Mouse (Mus musculus): ENCODE measurements around the gene Abhd17a. TPM values are rescaled to one million over a fixed set of nuclear protein-coding genes. Genes with fewer than 3 reads are reported as not detected.
A peak's percentile ranks its signal among the peaks of the same experiment; 100 is the strongest.
"Not testable (repeated sequence)": the region's sequence is repeated elsewhere in the genome, so short reads cannot be mapped to it uniquely, and the experiment has no call there.

Gene Abhd17a
- total RNA-seq, 2 experiments from 2014 or later = 184 to 192 TPM

DNA sequence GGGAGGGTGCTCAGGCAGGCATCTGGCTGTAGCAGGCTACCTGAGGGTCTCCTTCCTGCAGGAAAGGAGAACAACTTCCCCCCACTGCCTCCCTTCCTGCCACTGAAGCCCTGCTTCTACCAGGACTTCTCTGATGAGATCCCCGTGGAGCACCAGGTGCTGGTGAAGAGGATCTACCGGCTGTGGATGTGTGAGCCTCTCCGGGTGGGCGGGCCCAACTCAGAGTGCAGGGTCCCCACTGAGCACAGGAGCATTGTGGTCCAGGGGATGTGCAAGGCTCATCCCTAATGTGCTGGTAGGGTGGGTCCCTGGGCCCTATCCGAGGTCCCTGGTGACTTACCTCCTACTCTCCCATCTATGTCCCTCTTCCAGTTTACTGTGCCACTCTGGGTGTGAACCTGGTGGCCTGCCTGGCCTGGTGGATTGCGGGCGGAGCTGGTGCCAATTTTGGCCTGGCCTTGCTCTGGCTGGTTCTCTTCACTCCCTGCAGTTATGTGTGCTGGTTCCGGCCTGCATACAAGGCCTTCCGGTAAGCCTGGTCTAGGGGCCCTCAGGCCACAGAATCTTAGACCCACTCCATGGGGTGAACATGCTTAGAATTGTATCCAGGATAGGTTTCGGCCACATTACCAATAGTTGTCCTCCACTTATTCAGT, 19.3 kb upstream of the Abhd17a start:
- DNase-seq (ENCODE audit: extremely low spot score in 1 of 2, low spot score in 1 of 2) = no peak

DNA sequence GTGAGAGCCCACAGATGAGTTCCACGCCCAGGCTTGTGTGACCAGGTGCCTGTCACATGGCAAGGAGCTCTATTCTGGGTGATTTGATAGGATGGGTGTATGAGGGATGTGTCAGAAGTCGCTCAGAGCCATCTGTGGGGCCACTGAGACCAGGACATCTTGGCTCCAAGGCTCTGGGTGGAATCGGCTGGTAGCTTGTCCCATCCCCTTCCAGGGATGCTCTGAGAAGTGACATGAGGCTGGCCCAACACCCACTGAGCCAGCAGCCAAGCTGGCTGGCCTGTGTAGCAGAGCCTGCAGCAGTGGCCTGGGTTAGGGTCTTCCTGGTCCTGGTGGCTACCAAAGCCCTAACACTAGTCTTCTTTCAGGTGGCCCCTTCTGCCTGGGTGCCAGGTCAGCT, 18.3 kb upstream of the Abhd17a start:
- DNase-seq (ENCODE audit: extremely low spot score in 1 of 2, low spot score in 1 of 2) = no peak

DNA sequence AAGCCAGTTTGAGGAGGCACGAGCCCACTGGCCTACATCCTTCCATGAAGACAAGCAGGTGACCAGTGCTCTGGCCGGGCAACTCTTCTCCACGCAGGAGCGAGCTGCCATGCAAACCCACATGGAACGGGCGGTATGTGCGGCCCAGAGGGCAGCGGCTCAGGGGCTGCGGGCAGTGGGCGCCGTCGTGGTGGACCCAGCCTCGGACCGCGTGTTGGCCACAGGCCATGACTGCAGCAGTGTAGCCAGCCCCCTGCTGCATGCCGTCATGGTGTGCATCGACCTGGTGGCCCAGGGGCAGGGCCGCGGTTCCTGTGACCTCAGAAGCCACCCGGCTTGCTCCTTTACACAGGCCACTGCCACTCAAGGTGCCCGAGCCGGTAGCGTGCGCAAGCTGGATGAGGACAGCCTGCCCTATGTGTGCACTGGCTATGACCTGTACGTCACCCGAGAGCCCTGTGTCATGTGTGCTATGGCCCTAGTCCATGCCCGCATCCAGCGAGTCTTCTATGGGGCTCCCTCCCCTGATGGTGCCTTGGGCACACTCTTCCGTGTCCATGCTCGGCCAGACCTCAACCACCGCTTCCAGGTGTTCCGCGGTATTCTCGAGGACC, 16.7 kb upstream of the Abhd17a start:
- no peak for DNase-seq (ENCODE audit: extremely low spot score in 1 of 2, low spot score in 1 of 2)

DNA sequence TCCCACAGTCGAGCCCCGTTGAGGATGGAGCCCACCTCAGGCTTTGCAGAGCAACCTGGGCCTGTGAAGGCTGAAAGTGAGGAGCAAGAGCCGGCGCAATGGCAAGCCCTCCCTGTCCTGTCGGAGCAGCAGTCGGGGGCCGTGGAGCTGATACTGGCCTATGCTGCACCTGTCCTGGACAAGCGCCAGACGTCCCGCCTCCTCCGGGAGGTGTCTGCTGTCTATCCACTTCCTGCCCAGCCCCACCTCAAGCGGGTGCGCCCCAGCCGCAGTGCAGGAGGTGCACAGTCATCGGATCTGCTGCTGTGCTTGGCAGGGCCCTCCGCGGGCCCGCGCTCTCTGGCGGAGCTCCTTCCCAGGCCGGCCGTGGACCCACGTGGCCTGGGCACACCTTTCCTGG, 16.2 kb upstream of the Abhd17a start:
- DNase-seq (ENCODE audit: extremely low spot score in 1 of 2, low spot score in 1 of 2) = no peak

DNA sequence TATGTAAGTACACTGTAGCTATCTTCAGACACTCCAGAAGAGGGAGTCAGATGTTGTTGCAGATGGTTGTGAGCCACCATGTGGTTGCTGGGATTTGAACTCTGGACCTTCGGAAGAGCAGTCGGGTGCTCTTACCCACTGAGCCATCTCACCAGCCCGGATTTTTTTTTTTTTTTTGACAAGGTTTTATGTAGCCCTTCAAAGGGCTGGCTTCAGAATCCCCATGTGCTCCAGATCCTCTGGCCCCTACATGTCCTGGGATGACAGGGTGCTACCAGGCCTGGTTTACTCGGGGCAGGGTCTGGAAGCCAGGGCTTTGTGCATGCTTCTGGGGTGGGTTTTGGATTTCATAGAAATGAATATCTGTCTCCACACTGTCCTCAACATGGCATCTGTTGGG, 15.6 kb upstream of the Abhd17a start, which contains the start of gene Gm49322:
Gene Gm49322, plus strand, starts transcription at position 301 of the 400 bp plus-strand sequence.
- not testable (repeated sequence) for DNase-seq (ENCODE audit: extremely low spot score in 1 of 2, low spot score in 1 of 2)

DNA sequence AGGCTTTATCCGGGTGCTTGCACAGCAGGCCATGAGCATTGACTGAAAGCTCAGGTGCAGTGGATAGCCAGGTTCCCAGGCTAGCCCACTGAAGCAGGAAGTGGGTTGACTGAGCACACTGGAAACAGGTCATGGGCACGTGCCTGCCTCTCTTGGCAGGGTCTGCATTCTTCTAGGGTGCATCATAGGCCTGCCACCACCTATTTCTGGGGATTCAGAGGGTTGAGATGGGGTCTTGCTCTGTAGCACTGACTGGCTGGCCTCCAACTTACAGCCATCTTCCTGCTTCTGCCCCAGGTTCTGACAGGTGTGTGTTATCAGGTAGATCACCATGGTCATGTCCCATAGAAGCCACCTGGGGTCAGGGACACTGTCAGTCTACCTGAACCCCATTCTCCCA, 14.8 kb upstream of the Abhd17a start:
- DNase-seq (ENCODE audit: extremely low spot score in 1 of 2, low spot score in 1 of 2) = no peak

DNA sequence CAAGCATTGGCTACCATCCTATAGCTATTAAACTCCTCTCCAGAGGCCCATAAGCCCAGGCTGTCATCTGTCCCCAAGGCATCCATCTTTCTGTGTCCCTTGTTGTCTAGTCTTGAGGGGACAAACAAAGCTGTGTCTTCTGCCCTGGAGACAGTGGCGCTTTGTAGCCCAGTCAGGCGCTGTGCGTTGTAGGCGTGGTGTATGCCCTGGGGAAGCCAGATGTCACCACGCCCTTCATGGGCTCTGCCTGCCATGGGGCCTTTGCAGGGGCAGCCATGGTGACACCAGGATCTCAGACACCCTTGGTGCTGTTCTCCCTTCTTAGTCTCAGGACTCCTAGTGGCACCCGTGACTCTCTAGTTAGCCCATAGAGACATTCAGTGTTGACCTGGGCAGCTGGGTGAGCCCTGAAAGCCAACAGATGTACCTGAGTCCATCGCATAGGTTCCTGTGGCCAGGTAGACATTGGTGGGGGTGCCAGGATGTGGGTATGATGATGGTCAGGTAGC, 13.9 kb upstream of the Abhd17a start:
- no peak for DNase-seq (ENCODE audit: extremely low spot score in 1 of 2, low spot score in 1 of 2)

DNA sequence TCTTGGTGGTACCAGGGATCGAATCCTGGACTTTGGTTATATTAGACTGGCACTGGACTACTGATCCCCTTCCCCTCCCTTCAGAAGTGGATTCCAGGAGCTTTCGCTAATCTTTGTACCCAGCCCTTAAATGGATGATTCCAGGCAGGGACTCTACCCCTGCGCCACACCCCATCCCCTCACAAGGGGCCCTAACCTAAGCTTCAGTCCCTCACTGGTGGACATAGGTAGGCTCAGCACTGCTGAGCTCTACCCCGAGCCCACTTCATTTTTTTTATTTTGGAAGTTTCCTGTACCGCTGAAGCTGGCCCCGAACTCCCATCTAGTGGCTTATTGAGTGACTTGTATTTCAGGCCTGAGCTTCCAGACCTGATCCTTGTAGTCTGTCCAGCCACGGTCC, 13.2 kb upstream of the Abhd17a start:
- DNase-seq (ENCODE audit: extremely low spot score in 1 of 2, low spot score in 1 of 2) = no peak

DNA sequence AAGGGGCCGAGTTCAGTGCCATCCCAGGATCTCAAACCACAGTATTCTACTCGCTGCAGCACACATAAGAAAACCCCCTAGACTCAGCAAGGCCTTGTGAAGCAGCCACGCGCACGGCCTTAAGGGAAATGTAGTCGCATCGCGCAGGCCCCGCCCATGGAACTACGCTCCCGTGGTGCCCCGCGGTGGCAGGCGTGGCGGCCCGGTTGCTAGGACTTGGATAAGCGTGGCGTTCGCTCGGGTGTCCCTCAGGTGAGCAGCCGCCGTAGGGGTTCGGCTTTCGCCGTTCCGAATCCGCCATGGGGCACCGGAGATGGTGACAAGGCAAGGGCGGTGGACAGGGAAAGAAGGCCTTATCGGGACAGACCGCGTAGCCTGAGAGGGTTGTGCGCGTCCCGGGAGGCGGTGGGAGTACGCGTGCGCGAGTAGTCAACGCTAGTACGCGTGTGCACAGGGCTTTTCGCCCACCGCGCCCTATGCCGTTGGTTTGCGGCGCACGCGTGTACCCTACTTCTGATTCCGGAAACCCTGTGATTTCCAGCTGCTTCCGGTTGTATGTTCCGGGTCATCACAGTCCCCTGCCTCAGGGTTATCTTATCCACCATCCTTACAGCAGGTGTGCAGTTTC, 12.7 kb upstream of the Abhd17a start, which contains the start of the genes Scamp4 and Adat3:
Gene Scamp4, plus strand, starts transcription at position 175 of the 628 bp plus-strand sequence.
Gene Adat3, plus strand, starts transcription at position 183 of the 628 bp plus-strand sequence.
- DNase-seq (ENCODE audit: extremely low spot score in 1 of 2, low spot score in 1 of 2) = peak; percentile 85 to 96

DNA sequence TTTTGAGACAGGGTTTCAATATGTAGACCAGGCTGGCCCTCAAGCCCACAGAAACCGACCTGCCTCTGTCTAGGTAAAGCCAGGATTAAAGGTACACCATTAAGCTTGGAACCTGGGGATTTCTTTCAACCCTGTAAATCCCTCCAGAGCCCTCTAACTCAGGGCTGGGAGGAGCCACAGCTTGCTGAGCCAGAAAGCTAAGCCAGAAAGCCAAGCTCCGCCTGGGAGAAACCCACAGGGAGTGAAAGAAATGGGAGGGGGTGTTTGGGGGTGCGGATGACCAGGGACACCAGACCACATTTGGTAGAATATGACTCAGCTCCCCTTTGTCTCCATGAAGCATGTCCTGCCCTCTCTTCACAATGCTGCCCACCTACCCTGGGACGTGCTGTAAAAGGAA, 6.2 kb upstream of the Abhd17a start:
- DNase-seq (ENCODE audit: extremely low spot score in 1 of 2, low spot score in 1 of 2) = no peak

DNA sequence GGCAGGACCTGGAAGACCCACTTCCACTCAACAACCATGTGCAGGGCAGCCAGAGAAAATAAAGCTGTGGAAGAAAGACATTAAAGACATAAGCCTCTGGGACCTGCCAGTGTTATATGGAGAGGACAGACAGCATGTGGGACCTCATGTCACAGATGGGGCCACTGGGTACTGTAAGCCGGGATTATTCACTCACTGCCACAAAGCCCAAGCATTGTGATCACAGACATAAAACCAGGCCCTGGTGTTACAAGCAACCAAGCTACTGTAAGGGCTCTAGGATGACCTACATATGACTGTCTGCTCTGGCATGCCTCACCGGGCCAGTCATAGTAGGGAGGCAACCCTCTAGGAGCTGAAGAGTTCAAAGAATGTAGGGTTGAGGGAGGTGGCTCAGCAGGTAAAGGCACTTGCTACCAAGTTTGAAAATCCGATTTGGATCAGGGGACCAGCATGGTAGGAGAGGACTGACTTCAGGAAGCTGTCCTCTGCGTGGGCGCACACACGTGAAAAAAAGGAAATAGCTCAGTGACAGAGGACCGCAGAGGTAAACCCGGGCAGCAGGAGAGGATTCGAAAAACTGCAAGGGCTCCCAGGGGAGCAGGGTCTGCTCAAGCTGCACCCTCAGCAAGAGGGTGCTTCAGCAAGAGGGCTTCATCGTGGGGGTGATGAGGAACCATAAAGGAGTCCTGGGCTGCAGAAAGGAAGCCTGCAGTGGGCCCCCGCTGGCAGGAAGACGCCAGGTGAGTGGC, 838 bp downstream of the Abhd17a start:
- DNase-seq (ENCODE audit: extremely low spot score in 1 of 2, low spot score in 1 of 2) = no peak

DNA sequence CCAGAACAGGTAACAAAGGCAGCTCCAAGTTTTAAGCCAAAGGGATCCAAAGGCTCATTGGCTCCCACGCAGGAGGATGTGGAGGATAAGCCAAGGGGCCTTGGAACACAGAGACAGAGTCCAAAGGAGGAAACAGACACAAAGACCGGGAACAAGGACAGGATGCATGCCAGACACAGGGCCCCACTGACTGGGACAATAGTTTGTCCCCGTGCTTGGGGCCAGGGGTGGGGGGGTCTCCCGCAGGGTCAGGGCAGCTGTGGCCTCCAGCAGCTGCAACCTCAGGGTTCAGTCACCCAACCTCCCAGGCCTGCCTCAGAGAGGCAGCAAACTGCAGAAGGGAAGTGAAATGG, 2.9 kb downstream of the Abhd17a start:
- DNase-seq (ENCODE audit: extremely low spot score in 1 of 2, low spot score in 1 of 2) = no peak

DNA sequence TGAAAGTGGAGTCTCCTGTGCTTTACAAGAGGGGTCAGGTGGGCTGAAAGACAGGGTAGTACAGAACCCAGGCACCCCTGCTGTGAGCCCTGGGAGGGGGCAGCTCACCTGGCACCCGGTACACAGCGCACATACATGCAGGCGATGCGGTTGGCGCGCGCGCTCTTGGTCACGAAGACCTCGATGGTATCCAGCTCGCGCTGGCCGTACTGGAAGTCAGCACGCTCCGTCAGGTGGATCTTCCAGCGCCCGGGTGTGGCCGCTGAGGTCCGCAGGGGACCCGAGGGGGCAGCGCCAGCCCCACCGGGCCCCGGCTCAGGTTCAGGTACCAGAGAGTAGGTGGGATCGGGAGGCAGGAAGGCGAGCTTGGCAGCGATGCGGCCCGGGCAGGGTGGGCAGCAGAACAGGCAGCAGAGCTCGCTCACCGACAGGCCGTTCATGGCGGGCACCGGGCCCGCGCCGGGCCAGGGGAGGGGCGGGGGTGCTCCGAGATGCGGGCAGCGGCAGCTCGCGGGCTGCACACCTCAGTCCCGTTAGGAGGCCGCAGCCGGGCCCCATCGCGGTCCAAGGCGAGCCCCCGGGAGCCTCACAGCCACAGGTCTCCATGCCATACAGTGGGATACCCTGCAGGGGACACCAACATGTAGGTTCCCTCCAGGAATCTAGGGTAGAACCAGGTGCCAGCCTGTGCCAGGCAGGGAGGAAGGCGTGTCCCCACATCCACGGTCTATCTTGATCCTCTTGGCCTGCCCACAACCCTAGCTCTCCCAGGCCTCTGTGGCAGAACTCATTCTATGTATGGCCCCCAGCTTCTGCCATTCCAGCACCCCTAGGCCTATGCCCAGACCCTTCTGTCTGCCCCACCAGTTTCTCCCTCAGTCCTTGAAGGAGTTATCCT, 3.5 kb downstream of the Abhd17a start:
- DNase-seq (ENCODE audit: extremely low spot score in 1 of 2, low spot score in 1 of 2) = no peak

DNA sequence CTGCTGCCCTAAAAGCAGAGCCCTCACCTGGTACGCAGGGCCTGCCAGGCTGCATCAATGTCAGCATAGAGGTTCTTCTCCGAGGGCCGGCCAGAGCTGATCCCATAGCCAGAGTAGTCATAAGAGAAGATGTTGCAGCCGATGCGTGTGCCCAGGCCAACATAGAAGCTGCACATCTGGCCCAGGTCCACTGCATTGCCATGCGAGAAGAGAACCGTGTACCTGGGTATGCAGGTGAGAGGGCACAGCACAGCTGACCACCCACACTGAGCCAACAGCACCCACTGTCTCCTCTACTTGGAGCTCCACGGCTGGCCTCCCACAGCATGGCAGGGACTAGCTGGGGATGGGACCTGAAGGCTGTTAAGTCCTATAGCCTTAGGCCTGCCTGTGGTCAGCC, 4.6 kb downstream of the Abhd17a start:
- no peak for DNase-seq (ENCODE audit: extremely low spot score in 1 of 2, low spot score in 1 of 2)

DNA sequence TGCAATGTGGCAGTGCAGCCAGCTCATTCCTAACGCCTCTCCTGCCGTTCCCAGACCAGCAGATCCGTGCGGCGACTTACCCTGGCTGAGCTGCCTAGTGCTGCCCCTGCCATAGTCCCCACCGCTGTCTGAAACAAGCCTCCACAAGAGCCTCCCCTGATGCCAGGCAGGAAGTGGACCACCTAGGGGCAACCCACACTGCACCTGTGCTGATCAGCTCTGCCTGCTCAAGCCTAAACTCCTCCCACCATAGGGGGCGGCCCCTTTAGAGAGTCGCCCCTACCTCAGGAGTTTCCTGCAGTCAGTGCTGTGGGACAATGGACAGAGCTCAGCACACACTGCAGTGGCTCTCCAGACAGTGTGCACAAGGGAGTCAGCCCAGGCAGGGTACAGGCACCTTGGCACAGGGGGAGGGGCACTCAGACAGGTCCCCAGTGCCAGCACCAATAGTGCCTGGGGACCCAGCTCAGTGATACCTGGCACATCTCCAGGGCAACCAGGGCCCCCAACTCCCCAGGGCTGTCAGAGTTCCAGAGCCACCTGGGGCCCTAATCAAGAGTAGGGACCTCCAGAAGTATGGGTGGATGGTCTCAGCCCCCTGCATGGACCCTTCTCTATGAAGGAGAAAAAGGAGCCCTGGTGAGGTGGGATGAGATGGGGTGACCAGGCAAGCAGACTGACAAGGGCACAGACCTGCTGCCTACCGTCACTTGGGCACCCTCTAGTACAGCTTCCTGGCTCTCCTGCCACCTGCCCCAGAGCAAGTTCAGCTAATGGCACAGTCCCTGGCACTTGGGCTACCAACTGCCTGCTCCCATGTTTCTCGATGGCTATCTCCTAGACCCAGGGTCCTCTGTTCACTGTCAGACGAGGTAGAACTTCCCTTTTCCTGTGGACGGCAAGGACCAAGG, 5.2 kb downstream of the Abhd17a start:
- no peak for DNase-seq (ENCODE audit: extremely low spot score in 1 of 2, low spot score in 1 of 2)

DNA sequence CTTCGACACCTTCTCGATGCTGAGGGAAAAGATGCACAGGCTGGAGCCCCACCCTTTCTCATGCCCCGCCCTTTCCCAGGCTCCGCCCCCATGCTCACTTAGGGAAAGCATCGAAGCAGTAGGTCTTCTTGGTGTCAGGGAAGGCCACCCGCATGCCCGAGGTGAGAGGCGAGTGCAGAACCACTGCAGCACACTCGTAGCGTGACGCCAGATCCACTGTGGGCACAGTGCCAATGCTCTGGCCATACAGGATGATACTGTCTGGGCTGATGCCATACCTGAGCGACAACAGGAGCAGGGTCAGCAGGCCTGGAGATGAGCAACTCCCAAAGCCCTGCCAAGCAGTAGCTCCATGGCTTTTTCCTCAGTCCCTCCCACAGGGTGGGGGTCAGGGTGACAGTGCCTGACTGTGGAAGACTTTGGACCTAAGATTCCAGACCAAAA, 6.1 kb downstream of the Abhd17a start:
- DNase-seq (ENCODE audit: extremely low spot score in 1 of 2, low spot score in 1 of 2) = no peak

DNA sequence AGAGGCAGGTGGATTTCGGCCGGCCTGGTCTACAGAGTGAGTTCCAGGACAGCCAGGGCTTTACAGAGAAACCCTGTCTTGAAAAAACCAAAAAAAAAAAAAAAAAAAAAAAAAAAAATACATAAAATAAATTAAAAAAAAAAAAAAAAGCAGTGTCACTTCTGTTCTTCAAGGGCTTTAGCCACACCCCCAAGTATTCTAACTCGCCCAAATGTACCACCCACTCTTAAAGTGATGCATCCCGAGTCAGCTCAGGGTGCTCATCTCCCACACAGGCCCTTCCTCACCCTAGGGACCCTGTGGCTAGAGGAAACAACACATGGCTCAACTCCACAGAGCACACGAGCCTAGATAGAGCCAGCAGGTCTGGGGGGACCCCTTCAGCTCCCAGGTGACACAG, 7.1 kb downstream of the Abhd17a start:
- DNase-seq (ENCODE audit: extremely low spot score in 1 of 2, low spot score in 1 of 2) = no peak

DNA sequence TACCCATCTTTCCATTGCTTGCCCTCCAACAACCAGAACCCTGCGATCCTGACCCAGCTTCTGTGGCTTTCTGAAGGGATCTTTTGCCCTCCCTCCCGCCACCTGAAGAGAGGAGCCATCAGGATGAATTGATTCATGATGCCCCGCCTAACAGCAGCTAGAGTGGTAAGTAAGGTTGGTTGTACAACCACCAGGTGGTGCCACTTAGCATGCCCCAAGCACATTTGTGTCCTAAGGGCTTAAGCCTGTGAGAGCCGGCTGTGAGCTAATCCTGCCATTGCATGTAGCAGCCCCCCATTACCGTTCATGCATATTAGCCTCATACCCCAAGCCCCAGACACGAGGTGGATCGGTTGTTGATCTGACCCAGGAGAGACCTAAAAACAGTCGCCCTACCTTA, 11.2 kb downstream of the Abhd17a start:
- peak in 1 of 2 experiments; percentile 18 for DNase-seq (ENCODE audit: extremely low spot score in 1 of 2, low spot score in 1 of 2)

All from layer of hippocampus, postnatal 25 days (tissue).